Mouse (Mus musculus): ENCODE results near the gene Gys2. TPM values are rescaled to one million over a fixed set of nuclear protein-coding genes. Genes with fewer than 3 reads are reported as not detected.

Gys2 gene
- total RNA-seq, 2 experiments from 2014 or later, result not detected

- H3K27ac ChIP-seq, result peak overlapping the region; percentile 90
- intact Hi-C loops (cut with DNase I), result loop anchor here (5.0 kb wide), 3 partner anchors 39 to 371 kb away; partner anchors contain the start of genes Cmas and Pyroxd1
Observed at GRCm38 (mm10) chr6:142386285-142387010, 86.5 kb downstream of the Gys2 start.

DNA sequence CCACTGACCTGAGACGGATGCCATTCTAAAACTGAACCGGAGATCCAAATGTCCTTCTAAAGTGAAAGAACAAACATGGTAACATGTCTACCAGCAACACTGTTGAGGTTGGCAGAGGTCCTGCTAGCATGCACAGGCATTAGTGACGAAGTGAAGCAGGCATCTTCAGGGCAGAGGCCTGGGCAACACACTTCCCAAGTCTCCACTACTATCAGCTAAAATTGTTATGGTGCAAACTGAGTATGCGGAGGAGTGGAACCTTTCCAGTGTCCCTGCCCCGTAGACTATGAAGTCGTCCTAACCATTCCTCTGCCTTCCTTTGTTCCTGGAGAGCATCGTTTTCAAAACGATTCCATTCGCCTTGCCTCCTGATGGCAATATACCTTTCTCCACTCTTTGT, 88.4 kb downstream of the Gys2 start:
- Histone ChIP-seq H3K4me3 (no peak overlapping the region), H3K27ac (no peak overlapping the region)
- TF ChIP-seq CTCF (IDR thresholded peaks at IDR 0.05), result no peak
- intact Hi-C loops (cut with DNase I), result no loop called here
- no peak for DNase-seq

More at GRCm38 (mm10) chr6:142386285-142387010, 86.5 kb downstream of the Gys2 start:
- peak overlapping the region; percentile 95 for H3K4me3 ChIP-seq
- TF ChIP-seq CTCF (IDR thresholded peaks at IDR 0.05), result no peak
- no peak for DNase-seq

DNA sequence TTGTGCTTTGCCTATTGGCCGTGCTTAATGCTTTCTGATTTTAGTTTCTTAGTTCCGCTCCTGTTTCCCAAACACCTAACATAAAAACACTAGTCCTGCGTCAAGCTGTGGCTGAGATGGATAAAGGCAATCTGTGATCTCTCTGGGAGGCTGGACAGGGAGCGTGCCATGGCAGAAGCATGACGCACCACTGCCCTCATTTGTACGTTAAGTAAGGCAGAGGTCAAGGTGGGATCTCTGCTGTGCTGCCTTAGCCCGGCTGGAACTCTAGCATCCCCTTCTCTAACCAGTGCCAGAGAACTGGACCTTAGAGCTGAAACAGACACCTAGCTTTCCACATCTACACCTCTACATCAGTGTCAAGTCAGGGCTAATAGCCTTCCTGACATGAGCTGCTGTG, 91.3 kb downstream of the Gys2 start:
- no peak for DNase-seq
- no peak for TF ChIP-seq CTCF (IDR thresholded peaks at IDR 0.05)
- intact Hi-C loops (cut with DNase I), result no loop called here
- no peak overlapping the region for H3K27ac ChIP-seq
- H3K4me3 ChIP-seq, result no peak overlapping the region

DNA sequence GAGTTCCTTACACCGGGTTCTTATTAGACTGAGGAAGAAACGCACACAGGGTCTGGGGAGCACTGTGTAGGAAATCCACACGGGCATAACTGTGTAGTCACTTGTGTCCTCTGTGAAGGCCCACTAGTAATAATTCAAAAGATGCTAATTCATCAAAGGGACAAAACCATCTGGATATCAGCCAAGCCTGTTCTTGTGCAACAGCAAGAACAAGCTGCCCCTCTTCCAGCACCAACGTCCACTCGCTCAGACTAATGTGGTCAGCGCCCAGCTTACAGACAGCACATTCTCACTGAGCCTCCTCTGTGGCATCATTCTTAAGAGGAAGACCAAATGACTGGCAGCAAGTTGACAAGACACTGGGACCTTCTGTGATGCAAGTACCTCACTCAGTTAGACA, 92.9 kb downstream of the Gys2 start:
- intact Hi-C loops (cut with DNase I), result no loop called here
- H3K4me3 ChIP-seq, result no peak overlapping the region
- H3K27ac ChIP-seq, result no peak overlapping the region
- no peak for DNase-seq
- no peak for TF ChIP-seq CTCF (IDR thresholded peaks at IDR 0.05)

- no peak overlapping the region for H3K27ac ChIP-seq
- intact Hi-C loops (cut with DNase I), result no loop called here
- no peak overlapping the region for H3K4me3 ChIP-seq
- no peak for DNase-seq
- TF ChIP-seq CTCF (IDR thresholded peaks at IDR 0.05), result no peak
Observed at GRCm38 (mm10) chr6:142378576-142379330, 94.2 kb downstream of the Gys2 start.

DNA sequence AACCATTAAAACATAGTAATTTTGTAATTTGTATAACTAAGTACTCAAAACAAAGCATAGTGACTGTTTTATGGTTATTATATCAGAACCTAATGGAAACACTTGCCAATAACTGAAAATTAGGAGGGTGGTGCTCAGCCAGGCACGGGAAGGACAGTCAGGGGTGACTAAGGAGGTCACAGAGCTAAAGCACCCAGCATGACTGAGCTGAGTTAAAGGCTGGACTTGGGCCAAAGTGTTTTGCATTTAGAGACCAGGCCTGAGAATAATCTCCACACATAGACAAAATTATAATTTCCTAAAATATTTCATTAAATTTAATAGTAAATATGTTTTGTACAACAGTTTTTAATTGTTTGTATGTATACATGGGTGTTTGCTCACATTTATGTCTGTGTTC, 95.8 kb downstream of the Gys2 start:
- Histone ChIP-seq H3K4me3 (no peak overlapping the region), H3K27ac (no peak overlapping the region)
- intact Hi-C loops (cut with DNase I), result no loop called here
- DNase-seq, result no peak
- TF ChIP-seq CTCF (IDR thresholded peaks at IDR 0.05), result no peak

Other genes with a start within 250 kb of the Gys2 start
- gene Iapp, start 174.7 kb downstream of the Gys2 start, total RNA-seq (2021), result not detected
- not detected for gene Slco1a5, start 150.1 kb downstream of the Gys2 start, total RNA-seq (2021)
- gene Pyroxd1, start 127.5 kb downstream of the Gys2 start, total RNA-seq (2021), result 1 to 10 TPM; 9.5 to 9.9 TPM
- gene Recql, start 86.0 kb downstream of the Gys2 start, total RNA-seq (2021), result 1 to 10 TPM; 5.8 to 6.2 TPM
- gene Golt1b, start 85.9 kb downstream of the Gys2 start, total RNA-seq (2021), result 10 to 100 TPM; 17.3 to 18.5 TPM
- gene Spx, start 59.7 kb downstream of the Gys2 start, total RNA-seq (2021), result not detected
- 1,000 to 10,000 TPM in 1 of 2 experiments, 100 to 1,000 TPM in 1; 299 to 1,071 TPM for gene Ldhb, start 34.8 kb upstream of the Gys2 start, total RNA-seq (2021)
- gene Kcnj8, start 98.5 kb upstream of the Gys2 start, total RNA-seq (2021), result 1 to 10 TPM; 8.2 to 8.4 TPM
- 100 to 1,000 TPM; 123 to 135 TPM for gene Abcc9, start 229.2 kb upstream of the Gys2 start, total RNA-seq (2021)

Data from gastrocnemius, adult 2 months (tissue).